Mouse (Mus musculus): Measurements from ENCODE around the gene 2310011J03Rik. TPM values are rescaled to one million over a fixed set of nuclear protein-coding genes. Genes with fewer than 3 reads are reported as not detected.
A peak's percentile ranks its signal among the peaks of the same experiment; 100 is the strongest.

2310011J03Rik gene
- polyA plus RNA-seq, 1 experiment from 2014 or later, result 81.1 TPM

DNA sequence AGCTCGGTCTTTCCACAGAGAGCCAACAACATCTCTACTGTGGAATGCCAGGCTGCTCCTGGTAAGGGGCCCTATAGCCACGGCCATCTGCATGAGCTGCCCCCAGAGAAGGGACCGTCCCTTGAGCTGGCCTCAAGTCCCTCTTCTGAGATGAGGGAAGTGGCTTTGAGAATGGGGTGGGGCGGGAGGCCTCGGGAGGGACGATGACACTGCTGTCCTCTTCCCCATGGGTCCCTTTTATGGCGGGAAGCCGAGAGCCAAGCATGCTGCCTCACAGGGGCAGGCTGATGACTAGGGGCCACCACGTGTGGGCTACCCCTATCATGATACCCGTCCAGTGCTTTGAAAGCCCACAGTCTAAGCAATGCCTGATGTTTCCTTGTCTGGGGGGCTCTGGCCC lies 3.3 kb downstream of the 2310011J03Rik start:
- DNase-seq (ENCODE audit: low spot score), result no peak

DNA sequence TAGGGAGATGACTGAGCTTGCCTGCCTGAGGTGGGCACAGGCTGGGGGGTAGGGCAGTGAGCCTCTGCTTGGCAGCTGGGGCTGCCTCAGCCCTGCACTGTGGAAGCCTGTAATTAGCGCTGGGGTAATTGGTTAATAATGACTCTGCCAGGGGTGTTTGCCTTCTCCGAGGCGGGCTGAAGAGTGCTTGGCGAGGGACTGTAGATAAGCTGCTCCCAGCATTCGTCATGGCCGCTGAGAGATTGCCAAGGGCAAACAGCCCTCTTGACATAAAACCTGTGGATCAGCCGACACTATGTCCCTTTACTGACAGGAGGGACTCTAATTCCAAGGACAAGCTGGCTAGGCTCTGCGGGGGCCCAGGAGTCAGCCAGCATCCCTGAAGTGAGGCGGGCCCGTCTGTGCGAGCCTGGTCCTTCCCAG lies 4.0 kb downstream of the 2310011J03Rik start:
- DNase-seq (ENCODE audit: low spot score), result no peak

DNA sequence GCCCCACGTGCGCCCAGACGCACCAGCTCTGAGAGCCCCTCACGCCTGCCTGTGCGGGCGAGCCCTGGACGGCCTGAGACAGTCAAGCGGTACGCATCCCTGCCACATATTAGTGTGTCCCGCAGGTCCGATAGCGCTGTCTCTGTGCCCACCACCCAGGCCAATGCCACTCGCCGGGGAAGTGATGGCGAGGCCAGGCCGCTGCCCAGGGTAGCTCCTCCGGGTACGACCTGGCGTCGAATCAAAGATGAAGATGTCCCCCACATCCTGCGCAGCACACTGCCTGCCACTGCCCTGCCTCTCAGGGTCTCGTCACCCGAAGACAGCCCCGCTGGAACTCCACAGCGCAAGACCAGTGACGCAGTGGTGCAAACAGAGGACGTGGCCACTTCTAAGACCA lies 5.0 kb downstream of the 2310011J03Rik start:
- no peak for DNase-seq (ENCODE audit: low spot score)

DNA sequence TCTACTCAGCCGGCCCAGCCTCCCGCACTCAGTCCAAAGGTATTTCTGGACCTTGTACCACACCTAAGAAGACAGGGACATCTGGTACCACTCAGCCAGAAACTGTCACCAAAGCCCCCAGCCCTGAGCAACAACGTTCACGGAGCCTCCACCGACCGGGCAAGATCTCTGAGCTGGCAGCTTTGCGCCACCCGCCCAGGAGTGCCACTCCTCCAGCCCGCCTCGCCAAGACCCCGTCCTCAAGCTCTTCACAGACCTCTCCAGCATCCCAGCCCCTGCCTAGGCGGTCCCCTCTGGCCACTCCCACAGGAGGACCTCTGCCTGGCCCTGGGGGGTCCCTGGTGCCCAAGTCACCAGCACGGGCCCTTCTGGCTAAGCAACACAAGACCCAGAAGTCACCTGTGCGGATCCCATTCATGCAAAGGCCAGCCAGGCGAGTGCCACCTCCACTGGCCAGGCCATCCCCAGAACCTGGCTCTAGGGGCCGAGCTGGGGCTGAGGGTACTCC lies 5.8 kb downstream of the 2310011J03Rik start:
- DNase-seq (ENCODE audit: low spot score), result no peak

DNA sequence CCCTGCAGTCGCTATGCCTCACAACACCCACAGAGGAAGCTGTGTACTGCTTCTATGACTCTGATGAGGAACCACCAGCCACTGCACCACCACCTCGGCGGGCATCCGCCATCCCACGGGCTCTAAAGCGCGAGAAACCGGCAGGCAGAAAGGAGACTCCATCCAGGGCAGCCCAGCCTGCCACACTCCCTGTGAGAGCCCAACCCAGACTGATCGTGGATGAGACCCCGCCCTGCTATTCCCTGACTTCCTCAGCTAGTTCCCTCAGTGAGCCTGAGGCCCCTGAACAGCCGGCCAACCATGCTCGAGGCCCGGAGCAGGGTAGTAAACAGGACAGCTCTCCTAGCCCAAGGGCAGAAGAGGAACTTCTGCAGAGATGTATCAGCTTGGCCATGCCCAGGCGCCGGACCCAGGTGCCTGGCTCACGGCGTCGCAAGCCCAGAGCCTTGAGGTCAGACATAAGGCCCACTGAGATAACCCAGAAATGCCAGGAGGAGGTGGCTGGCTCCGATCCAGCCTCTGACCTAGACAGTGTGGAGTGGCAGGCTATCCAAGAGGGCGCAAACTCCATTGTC lies 6.6 kb downstream of the 2310011J03Rik start:
- no peak for DNase-seq (ENCODE audit: low spot score)

DNA sequence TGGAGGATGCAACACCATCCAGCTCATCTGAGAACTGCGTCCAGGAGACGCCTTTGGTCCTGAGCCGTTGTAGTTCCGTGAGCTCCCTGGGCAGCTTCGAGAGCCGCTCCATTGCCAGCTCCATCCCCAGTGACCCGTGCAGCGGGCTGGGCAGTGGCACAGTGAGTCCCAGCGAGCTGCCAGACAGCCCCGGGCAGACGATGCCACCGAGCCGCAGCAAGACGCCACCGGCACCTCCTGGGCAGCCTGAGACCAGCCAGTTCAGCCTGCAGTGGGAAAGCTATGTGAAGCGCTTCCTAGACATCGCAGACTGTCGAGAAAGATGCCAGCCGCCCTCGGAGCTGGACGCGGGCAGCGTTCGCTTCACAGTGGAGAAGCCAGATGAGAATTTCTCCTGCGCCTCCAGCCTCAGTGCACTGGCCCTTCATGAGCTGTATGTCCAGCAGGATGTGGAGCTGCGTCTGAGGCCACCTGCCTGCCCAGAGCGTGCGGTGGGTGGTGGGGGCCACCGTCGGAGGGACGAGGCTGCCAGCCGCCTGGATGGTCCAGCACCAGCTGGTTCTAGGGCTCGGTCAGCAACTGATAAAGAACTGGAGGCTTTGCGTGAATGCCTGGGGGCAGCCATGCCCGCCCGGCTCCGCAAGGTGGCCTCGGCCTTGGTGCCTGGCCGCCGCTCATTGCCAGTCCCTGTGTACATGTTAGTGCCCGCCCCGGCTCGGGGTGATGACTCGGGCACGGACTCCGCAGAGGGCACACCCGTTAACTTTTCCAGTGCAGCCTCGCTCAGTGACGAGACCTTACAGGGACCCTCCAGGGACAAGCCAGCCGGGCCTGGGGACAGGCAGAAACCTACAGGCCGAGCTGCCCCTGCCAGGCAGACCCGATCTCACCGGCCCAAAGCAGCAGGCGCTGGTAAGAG lies 7.5 kb downstream of the 2310011J03Rik start:
- no peak for DNase-seq (ENCODE audit: low spot score)

DNA sequence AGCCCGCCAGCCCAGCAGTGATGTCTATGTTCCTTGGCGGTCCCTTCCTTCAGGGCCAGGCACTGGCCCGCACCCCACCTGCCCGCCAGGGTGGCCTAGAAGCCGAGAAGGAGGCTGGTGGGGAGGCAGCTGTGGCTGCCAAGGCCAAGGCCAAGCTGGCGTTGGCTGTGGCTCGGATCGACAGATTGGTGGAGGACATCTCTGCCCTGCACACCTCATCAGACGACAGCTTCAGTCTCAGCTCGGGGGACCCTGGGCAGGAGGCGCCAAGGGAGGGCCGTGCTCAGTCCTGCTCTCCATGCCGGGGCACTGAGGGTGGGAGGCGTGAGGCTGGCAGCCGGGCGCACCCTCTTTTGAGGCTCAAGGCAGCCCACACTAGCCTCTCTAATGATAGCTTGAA lies 8.8 kb downstream of the 2310011J03Rik start:
- no peak for DNase-seq (ENCODE audit: low spot score)

DNA sequence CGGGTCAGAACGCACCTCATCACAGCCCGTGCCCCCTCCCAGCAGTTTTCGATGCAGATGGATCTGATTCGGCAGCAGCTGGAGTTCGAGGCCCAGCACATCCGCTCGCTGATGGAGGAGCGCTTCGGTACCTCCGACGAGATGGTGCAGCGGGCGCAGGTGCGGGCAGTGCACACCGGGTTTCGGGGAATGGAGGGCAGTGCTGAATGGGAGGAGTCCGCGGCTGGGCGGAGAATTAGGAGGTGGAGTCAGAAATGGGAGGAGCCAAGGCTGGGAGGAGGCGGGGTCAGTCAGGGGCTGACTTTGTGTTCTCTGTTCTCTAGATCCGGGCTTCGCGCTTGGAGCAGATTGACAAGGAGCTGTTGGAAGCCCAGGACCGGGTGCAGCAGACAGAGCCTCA lies 15.5 kb downstream of the 2310011J03Rik start:
- DNase-seq (ENCODE audit: low spot score), result peak; percentile 54

DNA sequence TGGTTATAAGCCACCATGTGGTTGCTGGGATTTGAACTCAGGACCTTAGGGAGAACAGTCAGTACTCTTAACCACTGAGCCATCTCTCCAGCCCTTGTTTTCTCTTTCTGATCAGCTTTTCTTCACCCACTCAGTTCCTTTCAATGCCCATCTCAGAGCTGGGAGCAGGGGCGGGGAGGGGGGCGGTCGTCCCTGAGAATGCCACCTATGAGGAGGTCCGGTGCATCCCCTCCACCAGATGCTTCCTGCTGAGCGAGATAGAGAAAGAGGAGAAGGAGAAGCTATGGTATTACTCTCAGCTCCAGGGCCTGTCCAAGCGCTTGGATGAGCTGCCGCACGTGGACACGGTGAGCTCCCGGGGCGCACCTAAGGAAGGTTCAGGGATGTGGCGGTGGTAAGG lies 15.9 kb downstream of the 2310011J03Rik start:
- DNase-seq (ENCODE audit: low spot score), result no peak

DNA sequence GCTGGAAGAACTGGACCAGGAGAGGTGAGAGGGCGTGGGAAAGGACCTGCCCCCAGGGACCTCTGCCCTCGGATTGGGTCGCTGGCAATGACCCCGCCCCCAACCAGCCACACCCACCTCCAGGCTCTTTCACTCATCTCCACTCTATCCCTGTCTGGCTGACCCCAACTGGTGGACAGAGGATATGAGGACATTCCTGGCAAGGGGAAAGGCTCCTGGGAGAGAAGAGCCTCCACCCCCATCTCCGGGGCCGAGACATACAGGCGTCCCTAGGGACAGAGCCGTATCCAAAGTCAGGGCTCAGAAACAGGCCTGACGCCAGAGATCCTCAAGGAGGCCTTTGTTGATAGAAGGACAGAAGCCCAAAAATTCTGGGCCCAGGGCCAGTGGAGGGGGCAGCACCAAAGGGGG lies 17.9 kb downstream of the 2310011J03Rik start:
- DNase-seq (ENCODE audit: low spot score), result no peak

DNA sequence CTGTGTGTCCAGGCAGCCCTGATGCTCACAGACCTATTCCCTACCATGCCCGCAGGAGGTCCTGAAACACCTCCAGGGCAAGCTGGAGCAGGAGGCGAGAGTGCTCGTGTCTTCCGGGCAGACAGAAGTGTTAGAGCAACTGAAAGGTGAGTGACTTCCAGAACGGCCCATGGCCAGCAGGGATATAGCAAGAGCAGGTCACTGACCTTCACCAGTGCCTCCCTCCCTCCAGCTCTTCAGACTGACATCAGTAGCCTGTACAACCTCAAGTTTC lies 18.3 kb downstream of the 2310011J03Rik start:
- DNase-seq (ENCODE audit: low spot score), result no peak

DNA sequence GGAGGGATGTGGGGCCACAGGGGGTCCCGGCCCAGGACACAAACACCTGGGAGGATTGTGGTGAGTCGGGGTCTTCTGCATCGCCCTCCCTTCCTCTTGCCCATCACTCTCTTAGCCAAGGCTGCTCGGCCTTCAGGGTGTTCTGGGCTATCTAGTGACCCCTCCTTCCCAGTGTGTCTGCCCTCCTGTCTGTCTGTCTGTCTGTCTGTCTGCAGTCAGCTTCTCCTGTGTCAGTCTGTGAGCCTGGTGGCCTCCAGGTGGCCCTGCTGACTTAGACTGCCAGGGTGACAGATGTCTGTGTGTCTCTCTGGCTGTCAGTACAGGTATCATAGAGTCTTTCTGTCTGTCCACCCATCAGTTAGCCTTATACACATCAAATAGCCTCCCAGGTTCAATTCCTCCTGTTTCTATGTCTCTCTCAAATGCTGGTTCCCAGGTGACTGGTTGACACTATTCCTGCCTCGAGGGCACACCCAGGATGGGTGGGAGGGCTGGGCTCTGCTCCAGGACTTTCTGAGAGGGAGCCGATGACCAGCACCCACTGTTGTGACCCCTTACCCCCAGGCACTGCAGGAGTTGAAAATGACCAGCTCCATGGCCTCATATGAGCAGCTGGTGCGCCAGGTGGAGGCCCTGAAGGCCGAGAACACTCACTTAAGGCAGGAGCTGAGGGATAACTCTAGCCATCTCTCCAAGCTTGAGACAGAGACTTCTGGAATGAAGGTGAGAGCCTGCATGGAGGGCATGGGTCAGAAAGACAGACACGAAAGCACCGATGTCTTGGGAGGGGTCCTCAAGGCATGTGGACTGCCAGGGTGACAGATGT lies 18.9 kb downstream of the 2310011J03Rik start:
- DNase-seq (ENCODE audit: low spot score), result no peak

DNA sequence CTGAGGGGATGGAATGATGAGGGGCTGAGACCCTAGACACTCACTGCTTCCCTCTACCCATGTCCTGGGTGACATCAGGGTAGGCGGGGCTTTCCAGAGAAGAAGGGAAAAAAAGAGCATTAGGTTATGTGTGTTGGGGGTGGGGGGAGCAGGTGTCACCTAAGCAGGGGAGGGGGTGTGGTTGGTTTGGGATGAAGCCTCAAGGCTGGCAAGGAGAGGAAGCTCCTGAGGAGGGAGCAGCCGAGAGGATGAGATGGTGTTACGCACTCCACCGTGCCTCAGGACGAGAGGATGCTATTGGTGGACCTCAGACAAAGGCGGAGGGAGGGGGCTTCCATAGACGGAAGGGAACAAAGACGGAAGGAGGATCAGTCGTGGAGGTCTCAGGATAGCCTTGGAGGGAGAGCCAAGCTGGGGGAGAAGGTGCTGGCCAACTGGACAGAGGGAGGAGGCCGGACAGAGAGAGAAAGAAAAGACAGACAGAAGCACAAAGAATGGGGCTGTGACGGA lies 19.6 kb downstream of the 2310011J03Rik start:
- no peak for DNase-seq (ENCODE audit: low spot score)

DNA sequence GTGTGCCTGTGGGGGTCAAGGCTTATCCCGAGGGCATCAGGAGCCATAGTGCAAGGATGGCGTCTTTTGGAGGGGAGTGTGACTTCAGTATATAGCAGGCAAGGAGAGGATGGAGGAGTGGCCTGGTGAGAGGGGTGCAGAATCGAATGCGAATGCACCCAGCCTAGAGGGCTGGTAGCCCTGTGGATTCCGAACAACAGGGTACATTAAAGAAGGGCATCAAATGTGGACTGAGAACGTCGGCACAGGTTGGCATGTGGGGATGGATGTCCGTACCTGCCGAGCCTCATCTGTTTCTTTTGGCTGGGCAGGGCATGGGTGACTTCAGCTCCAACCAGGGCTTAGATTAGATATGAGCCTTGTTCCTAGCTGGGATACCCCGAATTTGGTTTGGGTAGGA lies 20.5 kb downstream of the 2310011J03Rik start:
- DNase-seq (ENCODE audit: low spot score), result no peak

DNA sequence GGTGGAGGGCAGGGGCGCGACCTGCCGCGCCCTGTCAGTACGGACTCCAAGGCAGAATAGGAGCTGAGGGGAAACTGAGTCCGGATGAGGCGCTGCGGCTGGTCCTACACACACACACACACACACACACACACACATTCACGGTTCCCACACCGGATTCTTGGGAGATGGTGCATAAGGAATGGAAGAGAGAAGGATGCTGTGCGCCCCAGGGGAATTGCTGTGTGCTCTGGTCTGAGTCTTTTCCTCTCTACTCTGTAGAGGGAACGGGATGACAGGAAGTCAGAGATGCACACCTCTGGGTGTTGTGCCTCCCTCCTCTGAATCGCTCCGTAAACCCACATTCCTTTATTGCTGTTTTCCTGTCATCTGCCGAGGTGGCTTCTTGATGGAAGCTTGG lies 21.0 kb downstream of the 2310011J03Rik start:
- DNase-seq (ENCODE audit: low spot score), result no peak

DNA sequence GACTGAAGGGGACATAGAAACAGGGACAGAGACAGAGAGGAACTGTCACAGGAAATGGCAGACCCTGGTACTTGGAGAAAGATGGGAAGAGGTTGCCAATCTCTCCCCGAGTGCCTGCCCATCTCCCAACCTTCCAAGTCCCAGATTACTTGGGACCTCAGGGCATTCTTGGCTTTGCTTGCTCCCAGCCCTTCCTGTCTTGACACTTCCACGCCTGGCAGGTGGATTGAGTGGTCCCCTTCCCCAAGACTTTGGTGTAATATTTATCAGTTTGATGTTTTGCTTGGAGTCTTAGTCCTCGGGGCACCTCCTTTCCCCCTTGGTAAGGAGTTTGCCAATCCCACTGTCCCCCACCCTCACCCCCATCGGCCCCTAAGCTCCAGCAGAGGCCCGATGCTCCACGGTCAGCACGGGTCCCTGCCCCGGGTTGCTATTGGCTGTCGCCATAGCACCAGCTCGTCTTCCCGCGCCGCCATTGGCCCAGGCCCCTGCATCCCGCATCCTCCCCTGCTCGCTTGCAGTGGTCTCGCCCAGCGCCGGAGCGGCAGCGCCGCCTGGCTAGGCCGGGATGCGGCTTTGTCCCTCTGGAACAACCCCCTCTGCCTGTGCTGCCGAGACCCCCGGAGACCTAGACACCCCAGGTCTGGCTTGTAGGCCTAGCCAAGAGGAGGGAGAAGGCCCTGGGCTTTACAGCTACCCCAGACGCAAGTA lies 21.6 kb downstream of the 2310011J03Rik start:
- DNase-seq (ENCODE audit: low spot score), result peak; percentile 20

DNA sequence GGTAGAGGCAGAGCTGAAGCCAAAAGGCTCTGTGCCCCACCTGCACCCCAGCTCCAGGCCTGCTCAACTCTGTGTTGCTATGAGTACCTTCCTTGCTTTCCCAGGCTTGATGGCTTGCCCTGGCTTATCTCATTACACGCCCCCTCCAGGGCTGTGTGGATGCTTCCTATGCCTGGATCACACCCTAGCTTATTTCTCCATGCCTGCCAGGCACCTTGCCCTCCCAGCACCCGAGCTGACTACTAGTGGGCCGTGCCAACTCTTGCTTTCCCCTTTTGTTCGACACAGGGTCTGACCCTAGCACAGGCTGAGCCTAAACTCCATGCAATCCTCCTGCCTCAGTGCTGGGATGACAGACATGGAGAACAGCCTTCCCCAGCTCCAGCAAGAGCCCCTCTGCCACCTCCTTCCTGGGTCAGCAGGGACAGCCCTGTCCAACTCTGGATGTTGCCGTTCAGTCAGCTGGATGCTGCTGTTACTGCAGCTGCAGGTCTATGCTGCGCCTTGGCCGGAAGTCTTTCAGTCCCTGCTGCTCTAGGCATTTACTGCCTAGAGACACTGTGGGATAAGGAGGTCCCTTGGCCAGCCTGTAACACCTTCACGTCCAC lies 22.7 kb downstream of the 2310011J03Rik start:
- DNase-seq (ENCODE audit: low spot score), result no peak

DNA sequence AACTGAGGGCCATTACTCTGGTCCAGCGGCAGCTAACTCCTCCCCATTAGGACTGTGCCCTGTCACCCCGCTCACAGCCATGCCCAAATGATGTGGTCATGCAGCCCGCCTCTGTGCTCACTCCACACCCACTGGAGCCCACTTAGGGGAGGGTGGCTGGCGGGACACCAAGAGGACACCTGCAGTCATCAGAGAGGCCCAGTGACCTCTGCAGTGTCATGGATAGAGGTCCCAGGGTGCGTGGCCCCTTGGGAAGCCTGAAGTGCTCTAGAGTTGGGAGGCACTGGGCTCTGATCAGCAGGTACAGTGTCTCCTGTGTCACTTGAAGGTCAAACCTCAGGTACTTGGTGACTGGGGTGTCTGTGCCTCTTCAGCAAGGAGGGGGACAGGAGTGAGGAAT lies 23.5 kb downstream of the 2310011J03Rik start:
- DNase-seq (ENCODE audit: low spot score), result no peak

DNA sequence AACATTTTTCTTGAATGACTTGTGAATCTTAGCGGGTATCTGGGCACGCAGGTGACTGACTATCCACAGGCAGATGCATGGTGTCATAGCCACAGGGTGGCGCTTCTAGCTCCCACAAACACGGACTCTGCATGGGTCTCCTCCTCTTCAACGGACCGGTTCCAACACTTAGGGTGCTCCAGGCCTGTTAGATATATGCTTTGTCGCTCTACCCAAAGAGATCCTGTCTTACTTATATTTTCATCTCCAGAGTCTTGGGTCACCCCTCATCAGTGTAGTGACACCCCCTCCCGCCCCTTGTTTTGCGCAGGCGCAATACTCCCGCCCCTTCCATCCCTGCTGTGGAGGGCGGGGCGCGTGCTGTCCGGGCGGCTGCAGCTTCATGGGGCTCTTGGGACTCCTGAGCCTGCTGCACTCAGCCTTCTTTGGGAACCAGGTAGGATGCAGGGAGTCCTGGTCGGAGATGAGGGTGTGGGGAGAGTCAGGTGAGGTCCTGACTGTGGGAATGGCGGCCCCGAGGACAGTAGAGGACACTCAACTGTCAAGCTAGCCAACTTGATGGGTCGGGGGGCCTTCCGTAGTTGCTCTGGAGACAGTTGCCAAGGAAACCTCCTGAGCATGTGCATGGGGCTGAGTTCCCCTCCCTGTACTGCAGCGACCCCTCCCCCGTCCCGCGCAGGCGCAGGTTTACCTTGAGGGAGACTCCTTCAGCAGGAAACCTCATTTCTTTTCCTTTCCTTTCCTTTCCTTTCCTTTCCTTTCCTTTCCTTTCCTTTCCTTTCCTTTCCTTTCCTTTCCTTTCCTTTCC lies 24.5 kb downstream of the 2310011J03Rik start, which contains the start of gene Apc2:
Gene Apc2, plus strand, starts transcription at position 360 of the 808 bp plus-strand sequence.
- DNase-seq (ENCODE audit: low spot score), result peak; percentile 71

Measured in thymus, postnatal 0 days (tissue).